Mouse (Mus musculus): ENCODE results near the gene Tspan15. TPM values are rescaled to one million over a fixed set of nuclear protein-coding genes. Genes with fewer than 3 reads are reported as not detected.

The Tspan15 gene
- polyA plus RNA-seq, 1 experiment = 10.4 TPM

- Histone ChIP-seq H3K4me3 (ENCODE audit: low read depth, low read length) (no peak overlapping the region), H3K27me3 (ENCODE audit: control insufficient read depth, insufficient read depth, low read length, poor library complexity, severe bottlenecking) (no peaks in the 10 kb centered on the region), H3K9me3 (replicated peaks; ENCODE audit: control insufficient read depth, insufficient read depth, low read length, poor library complexity, severe bottlenecking) (no peaks in the 10 kb centered on the region), H3K4me1 (ENCODE audit: control insufficient read depth, insufficient read depth, low read length) (no peaks in the 10 kb centered on the region), H3K36me3 (ENCODE audit: control insufficient read depth, insufficient read depth, low read length, poor library complexity, severe bottlenecking) (no peaks in the 10 kb centered on the region), H3K9ac (ENCODE audit: low read depth, poor library complexity, severe bottlenecking) (no peak overlapping the region), H3K27ac (ENCODE audit: insufficient read depth, low read length) (no peak overlapping the region)
- TF ChIP-seq EP300 (IDR thresholded peaks at IDR 0.05; ENCODE audit: insufficient read depth, low read depth, low read length) = no peak
- no peak for TF ChIP-seq POLR2A (IDR thresholded peaks at IDR 0.05; ENCODE audit: insufficient read depth, low read length)
- TF ChIP-seq CTCF (IDR thresholded peaks at IDR 0.05; ENCODE audit: low read depth, low read length) = no peak
Measured at GRCm38 (mm10) chr10:62264299-62264698, 33.2 kb upstream of the Tspan15 start.

GRCm38 (mm10) chr10:62261115-62261886, 30.2 kb upstream of the Tspan15 start:
- no peaks in the 10 kb centered on the region for H3K4me1 ChIP-seq (ENCODE audit: control insufficient read depth, insufficient read depth, low read length)
- H3K36me3 ChIP-seq (ENCODE audit: control insufficient read depth, insufficient read depth, low read length, poor library complexity, severe bottlenecking) = no peaks in the 10 kb centered on the region
- TF ChIP-seq POLR2A (IDR thresholded peaks at IDR 0.05; ENCODE audit: insufficient read depth, low read length) (no peak), CTCF (IDR thresholded peaks at IDR 0.05; ENCODE audit: low read depth, low read length) (peak; percentile 90), EP300 (IDR thresholded peaks at IDR 0.05; ENCODE audit: insufficient read depth, low read depth, low read length) (peak; percentile 45; the same call in 1 of the 2 replicates)
- H3K9me3 ChIP-seq (replicated peaks; ENCODE audit: control insufficient read depth, insufficient read depth, low read length, poor library complexity, severe bottlenecking) = no peaks in the 10 kb centered on the region
- no peak overlapping the region for H3K9ac ChIP-seq (ENCODE audit: low read depth, poor library complexity, severe bottlenecking)
- H3K27ac ChIP-seq (ENCODE audit: insufficient read depth, low read length) = no peak overlapping the region
- H3K4me3 ChIP-seq (ENCODE audit: low read depth, low read length) = peak overlapping the region; percentile 24
- H3K27me3 ChIP-seq (ENCODE audit: control insufficient read depth, insufficient read depth, low read length, poor library complexity, severe bottlenecking) = no peaks in the 10 kb centered on the region

DNA sequence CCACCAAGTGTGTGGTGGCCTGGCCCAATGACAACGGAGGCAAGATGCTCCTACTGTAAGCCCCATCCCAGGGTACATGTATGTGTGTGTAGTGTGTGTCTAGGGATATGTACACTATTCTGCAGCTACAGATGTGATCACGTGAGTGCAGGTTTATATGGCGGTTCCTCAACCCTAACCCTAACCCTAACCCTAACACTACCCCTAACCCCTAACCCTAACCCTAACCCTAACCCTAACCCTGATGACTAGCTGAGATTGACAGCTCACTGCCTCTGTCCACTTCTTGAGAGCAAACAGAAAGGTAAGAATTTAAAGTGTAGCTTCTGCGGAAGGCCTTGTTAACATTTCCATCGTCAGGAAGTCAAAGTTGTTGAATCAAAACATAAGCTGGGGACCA, 27.2 kb upstream of the Tspan15 start:
- H3K9me3 ChIP-seq (replicated peaks; ENCODE audit: control insufficient read depth, insufficient read depth, low read length, poor library complexity, severe bottlenecking) = no peaks in the 10 kb centered on the region
- H3K4me1 ChIP-seq (ENCODE audit: control insufficient read depth, insufficient read depth, low read length) = no peaks in the 10 kb centered on the region
- H3K9ac ChIP-seq (ENCODE audit: low read depth, poor library complexity, severe bottlenecking) = no peak overlapping the region
- no peaks in the 10 kb centered on the region for H3K36me3 ChIP-seq (ENCODE audit: control insufficient read depth, insufficient read depth, low read length, poor library complexity, severe bottlenecking)
- no peaks in the 10 kb centered on the region for H3K27me3 ChIP-seq (ENCODE audit: control insufficient read depth, insufficient read depth, low read length, poor library complexity, severe bottlenecking)
- H3K27ac ChIP-seq (ENCODE audit: insufficient read depth, low read length) = no peak overlapping the region
- TF ChIP-seq POLR2A (IDR thresholded peaks at IDR 0.05; ENCODE audit: insufficient read depth, low read length) (no peak), CTCF (IDR thresholded peaks at IDR 0.05; ENCODE audit: low read depth, low read length) (no peak), EP300 (IDR thresholded peaks at IDR 0.05; ENCODE audit: insufficient read depth, low read depth, low read length) (no peak)
- no peak overlapping the region for H3K4me3 ChIP-seq (ENCODE audit: low read depth, low read length)

- Histone ChIP-seq H3K4me1 (ENCODE audit: control insufficient read depth, insufficient read depth, low read length) (no peaks in the 10 kb centered on the region), H3K9ac (ENCODE audit: low read depth, poor library complexity, severe bottlenecking) (no peak overlapping the region), H3K27me3 (ENCODE audit: control insufficient read depth, insufficient read depth, low read length, poor library complexity, severe bottlenecking) (no peaks in the 10 kb centered on the region), H3K9me3 (replicated peaks; ENCODE audit: control insufficient read depth, insufficient read depth, low read length, poor library complexity, severe bottlenecking) (no peaks in the 10 kb centered on the region), H3K27ac (ENCODE audit: insufficient read depth, low read length) (no peak overlapping the region), H3K36me3 (ENCODE audit: control insufficient read depth, insufficient read depth, low read length, poor library complexity, severe bottlenecking) (no peaks in the 10 kb centered on the region), H3K4me3 (ENCODE audit: low read depth, low read length) (no peak overlapping the region)
- TF ChIP-seq EP300 (IDR thresholded peaks at IDR 0.05; ENCODE audit: insufficient read depth, low read depth, low read length) = no peak
- TF ChIP-seq CTCF (IDR thresholded peaks at IDR 0.05; ENCODE audit: low read depth, low read length) = no peak
- no peak for TF ChIP-seq POLR2A (IDR thresholded peaks at IDR 0.05; ENCODE audit: insufficient read depth, low read length)
Measured at GRCm38 (mm10) chr10:62252496-62253235, 21.6 kb upstream of the Tspan15 start.

GRCm38 (mm10) chr10:62252000-62252488, 21.0 kb upstream of the Tspan15 start, which contains the start of gene Tacr2:
Gene Tacr2, plus strand, starts transcription at chr10:62252438.
- Histone ChIP-seq H3K27ac (ENCODE audit: insufficient read depth, low read length) (no peak within 1 kb of the TSS), H3K27me3 (ENCODE audit: control insufficient read depth, insufficient read depth, low read length, poor library complexity, severe bottlenecking) (no peaks in the 10 kb centered on the region), H3K9ac (ENCODE audit: low read depth, poor library complexity, severe bottlenecking) (no peak within 1 kb of the TSS), H3K36me3 (ENCODE audit: control insufficient read depth, insufficient read depth, low read length, poor library complexity, severe bottlenecking) (no peaks in the 10 kb centered on the region), H3K4me3 (ENCODE audit: low read depth, low read length) (no peak within 1 kb of the TSS), H3K4me1 (ENCODE audit: control insufficient read depth, insufficient read depth, low read length) (no peaks in the 10 kb centered on the region), H3K9me3 (replicated peaks; ENCODE audit: control insufficient read depth, insufficient read depth, low read length, poor library complexity, severe bottlenecking) (no peaks in the 10 kb centered on the region)
- TF ChIP-seq CTCF (IDR thresholded peaks at IDR 0.05; ENCODE audit: low read depth, low read length) (no peak), POLR2A (IDR thresholded peaks at IDR 0.05; ENCODE audit: insufficient read depth, low read length) (no peak), EP300 (IDR thresholded peaks at IDR 0.05; ENCODE audit: insufficient read depth, low read depth, low read length) (no peak)
